Mouse (Mus musculus) megakaryocyte, embryonic 14.5 days (primary cell): ENCODE measurements around the gene Sgpl1.

Source experiments
- FLI1 ChIP-seq: IDR thresholded peaks from 2 replicates; pipeline ENCODE4 v1.6.1; 2012; ENCODE audit warnings: low read length, inconsistent platforms, mixed read lengths
- GATA1 ChIP-seq: IDR thresholded peaks from 3 replicates; pipeline ENCODE4 v1.6.1; 2012; ENCODE audit warnings: mixed read lengths, low read length, inconsistent platforms, borderline replicate concordance

DNA sequence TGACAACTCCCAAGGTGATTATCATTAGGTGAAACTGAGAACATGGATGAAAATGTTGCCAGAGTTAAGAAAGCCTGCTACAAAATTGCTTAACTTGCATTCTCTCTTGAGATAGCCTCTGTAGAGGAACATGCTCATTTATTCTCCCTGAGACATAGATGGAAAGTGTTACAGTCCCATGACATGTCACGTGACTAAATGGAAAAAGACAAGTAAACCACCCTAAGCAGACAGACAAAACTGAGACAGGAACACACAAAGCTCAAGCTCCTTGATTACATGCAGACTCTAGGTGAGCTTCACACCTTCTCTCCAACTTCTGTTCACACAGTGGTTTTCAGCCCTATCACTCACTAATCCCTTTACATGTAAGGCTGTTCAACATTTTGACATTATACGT is 4.2 kb downstream of the Sgpl1 start:
- TF ChIP-seq GATA1 (no peak), FLI1 (no peak)
